Mouse (Mus musculus): ENCODE measurements at regions not wholly inside any gene's neighbourhood (a gene's known extent, or its start where the extent isn't known, plus 50 kb on each side); places are given as distances from the start of the nearest gene placed in this dataset.

DNA sequence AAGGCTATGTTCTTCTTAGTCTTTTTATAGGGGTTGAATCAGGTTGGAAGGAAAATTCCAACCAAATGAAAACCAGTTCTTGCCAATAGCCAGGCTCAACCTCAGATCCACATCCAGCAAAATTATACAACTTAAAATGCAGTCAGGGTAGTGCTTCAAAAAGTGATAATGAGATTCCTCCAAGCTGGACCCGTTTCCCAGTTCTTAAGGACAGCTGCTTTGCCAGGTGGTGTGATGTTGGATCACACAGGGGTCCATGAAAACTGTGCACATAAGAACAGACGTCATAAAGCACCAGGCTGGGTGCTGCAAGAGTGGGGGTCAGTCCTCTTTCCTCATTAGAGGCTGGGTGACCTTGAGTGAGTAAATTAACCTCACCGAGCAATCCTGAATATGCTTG lies 253.9 kb downstream of the Qdpr start:
- Histone ChIP-seq H3K4me3 (no peak overlapping the region), H3K27me3 (no peaks in the 10 kb centered on the region), H3K36me3 (no peaks in the 10 kb centered on the region), H3K4me2 (no peak overlapping the region), H3K4me1 (no peaks in the 10 kb centered on the region), H3K9ac (no peak overlapping the region), H3K27ac (no peak overlapping the region), H3K9me3 (no peaks in the 10 kb centered on the region)
- ATAC-seq (ENCODE audit: insufficient number of reproducible peaks, low FRiP score, low TSS enrichment, low read depth): no peak
- WGBS: 26% methylated on average over 3 of the region's 3 CpGs

DNA sequence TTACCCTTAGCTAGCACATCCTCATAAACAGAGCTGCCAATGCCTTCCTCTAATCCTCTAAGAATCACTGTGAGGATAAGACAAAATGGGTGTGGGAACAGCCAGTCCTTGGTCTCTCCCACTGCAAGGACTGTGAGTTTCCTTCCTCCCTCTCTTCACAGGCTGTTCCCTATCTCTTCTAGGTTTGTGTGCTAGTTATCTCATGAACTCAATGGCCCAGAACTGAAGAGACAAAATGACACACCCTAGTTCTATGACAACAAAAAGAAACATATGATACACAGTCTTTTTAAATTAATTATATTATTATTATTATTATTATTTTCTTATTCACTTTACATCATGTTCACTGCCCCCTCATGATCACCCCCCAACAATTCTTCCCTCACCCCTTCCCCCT lies 257.7 kb downstream of the Qdpr start:
- Histone ChIP-seq H3K27ac (no peak overlapping the region), H3K4me3 (no peak overlapping the region), H3K36me3 (no peaks in the 10 kb centered on the region), H3K4me2 (no peak overlapping the region), H3K27me3 (no peaks in the 10 kb centered on the region), H3K9ac (no peak overlapping the region), H3K9me3 (no peaks in the 10 kb centered on the region), H3K4me1 (no peaks in the 10 kb centered on the region)
- ATAC-seq (ENCODE audit: insufficient number of reproducible peaks, low FRiP score, low TSS enrichment, low read depth): no peak

DNA sequence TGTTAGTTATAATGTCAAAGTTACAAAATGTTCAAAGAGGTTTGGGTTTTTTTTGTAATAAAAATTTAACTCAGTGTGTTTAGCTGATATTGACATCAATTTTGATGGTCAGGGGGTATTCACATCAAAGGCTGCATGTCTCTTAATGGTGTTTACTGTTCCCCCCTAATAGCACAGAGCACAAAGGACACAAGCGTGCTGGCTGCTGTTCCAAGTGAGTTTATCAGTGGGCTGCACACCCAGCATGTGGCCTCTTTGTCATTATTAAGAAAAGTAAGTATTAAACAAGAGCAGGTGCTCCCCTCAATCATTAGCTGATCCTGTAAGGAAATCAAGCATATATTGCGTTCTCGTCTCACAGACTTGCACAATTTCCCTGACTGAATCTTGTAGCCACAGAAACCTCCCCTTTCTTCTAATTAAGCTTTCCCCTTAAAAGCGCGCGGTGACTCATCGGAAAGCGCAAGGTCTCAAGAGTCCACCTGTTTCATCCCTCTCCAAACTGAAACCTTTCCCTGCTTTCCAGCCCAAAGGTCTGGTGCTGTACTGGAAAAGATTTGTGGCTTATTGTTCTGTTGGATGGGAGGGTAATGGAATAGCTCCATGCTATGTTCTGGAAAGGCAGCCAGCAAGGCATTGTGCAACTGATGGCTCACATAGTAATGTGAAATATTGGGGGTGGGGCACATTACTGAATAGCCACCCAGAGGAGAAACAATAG lies 276.8 kb downstream of the Qdpr start:
- H3K4me1 ChIP-seq: no peaks in the 10 kb centered on the region
- no peak overlapping the region for H3K4me2 ChIP-seq
- H3K9me3 ChIP-seq: no peaks in the 10 kb centered on the region
- no peak overlapping the region for H3K27ac ChIP-seq
- no peaks in the 10 kb centered on the region for H3K27me3 ChIP-seq
- no peak overlapping the region for H3K9ac ChIP-seq
- no peak overlapping the region for H3K4me3 ChIP-seq
- WGBS: 57% methylated on average over 8 of the region's 8 CpGs
- ATAC-seq (ENCODE audit: insufficient number of reproducible peaks, low FRiP score, low TSS enrichment, low read depth): no peak
- no peaks in the 10 kb centered on the region for H3K36me3 ChIP-seq

DNA sequence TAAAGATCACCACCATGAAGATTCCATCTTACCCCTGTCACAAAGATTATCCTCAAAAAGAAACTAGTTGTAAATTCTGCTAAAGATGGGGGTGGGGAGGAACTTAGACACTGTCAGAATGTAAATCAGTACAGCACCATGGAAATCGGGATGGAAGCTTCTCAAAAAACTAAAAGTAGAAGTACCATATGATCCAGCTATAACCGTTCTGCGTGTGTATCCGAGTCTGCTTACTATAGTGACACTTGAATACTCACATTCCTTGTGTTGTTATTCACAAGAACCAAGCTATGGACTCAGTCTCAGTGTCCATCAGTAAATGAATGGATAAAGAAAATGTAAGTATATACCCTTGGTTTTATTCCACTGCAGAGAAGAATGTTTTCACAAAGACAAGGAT lies 290.8 kb downstream of the Qdpr start:
- Histone ChIP-seq H3K9ac (no peak overlapping the region), H3K27ac (no peak overlapping the region), H3K36me3 (no peaks in the 10 kb centered on the region), H3K4me2 (no peak overlapping the region), H3K9me3 (no peaks in the 10 kb centered on the region), H3K27me3 (no peaks in the 10 kb centered on the region), H3K4me1 (no peaks in the 10 kb centered on the region), H3K4me3 (no peak overlapping the region)
- WGBS: 90% methylated on average over 4 of the region's 4 CpGs
- no peak for ATAC-seq (ENCODE audit: insufficient number of reproducible peaks, low FRiP score, low TSS enrichment, low read depth)

DNA sequence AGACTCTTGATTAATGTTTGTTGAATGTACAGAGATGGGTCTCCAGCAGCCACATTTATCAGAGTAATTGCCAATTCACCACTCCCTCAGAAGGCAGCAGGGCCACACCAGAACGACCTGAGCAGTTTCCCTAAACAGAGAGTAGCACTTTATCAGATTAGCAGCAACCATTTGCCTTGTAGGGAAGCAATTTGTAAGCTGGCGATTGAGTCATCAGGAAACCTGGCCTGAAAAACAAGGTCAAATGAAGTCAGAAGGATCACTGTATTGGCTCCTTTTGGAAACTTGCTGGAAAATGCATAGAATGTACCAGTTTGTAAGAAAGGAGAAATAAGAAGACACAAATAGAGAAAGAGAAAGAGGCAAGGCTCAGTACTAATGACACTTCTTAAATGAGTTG lies 295.1 kb downstream of the Qdpr start:
- H3K9me3 ChIP-seq: no peaks in the 10 kb centered on the region
- ATAC-seq (ENCODE audit: insufficient number of reproducible peaks, low FRiP score, low TSS enrichment, low read depth): no peak
- no peak overlapping the region for H3K9ac ChIP-seq
- H3K36me3 ChIP-seq: no peaks in the 10 kb centered on the region
- H3K4me3 ChIP-seq: no peak overlapping the region
- no peaks in the 10 kb centered on the region for H3K27me3 ChIP-seq
- H3K4me2 ChIP-seq: no peak overlapping the region
- H3K27ac ChIP-seq: no peak overlapping the region
- 28% methylated on average over 2 of the region's 2 CpGs for WGBS
- H3K4me1 ChIP-seq: no peaks in the 10 kb centered on the region

DNA sequence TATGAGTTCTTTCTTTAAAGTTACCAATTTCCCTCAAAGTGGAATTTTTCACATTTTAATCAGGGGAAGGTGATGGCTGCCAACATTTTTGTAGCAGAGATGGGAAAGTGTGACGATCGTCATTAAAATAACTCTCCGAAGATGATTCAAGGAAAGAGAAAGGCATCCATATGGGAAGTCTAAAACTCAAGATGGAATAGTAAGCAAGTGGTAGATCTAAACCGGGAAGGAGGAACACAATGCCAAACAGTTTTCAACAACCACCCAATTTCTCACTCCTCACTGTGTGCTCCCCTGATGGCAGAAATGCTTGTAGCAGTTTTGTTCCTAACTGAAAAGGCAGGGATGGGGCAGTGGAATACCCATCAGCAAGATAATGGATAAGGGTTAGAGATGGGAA lies 305.9 kb downstream of the Qdpr start:
- no peak for ATAC-seq (ENCODE audit: insufficient number of reproducible peaks, low FRiP score, low TSS enrichment, low read depth)
- Histone ChIP-seq H3K9ac (no peak overlapping the region), H3K36me3 (no peaks in the 10 kb centered on the region), H3K4me3 (no peak overlapping the region), H3K27ac (no peak overlapping the region), H3K27me3 (no peaks in the 10 kb centered on the region), H3K9me3 (no peaks in the 10 kb centered on the region), H3K4me2 (no peak overlapping the region), H3K4me1 (no peaks in the 10 kb centered on the region)
- 86% methylated on average over 4 of the region's 4 CpGs for WGBS

DNA sequence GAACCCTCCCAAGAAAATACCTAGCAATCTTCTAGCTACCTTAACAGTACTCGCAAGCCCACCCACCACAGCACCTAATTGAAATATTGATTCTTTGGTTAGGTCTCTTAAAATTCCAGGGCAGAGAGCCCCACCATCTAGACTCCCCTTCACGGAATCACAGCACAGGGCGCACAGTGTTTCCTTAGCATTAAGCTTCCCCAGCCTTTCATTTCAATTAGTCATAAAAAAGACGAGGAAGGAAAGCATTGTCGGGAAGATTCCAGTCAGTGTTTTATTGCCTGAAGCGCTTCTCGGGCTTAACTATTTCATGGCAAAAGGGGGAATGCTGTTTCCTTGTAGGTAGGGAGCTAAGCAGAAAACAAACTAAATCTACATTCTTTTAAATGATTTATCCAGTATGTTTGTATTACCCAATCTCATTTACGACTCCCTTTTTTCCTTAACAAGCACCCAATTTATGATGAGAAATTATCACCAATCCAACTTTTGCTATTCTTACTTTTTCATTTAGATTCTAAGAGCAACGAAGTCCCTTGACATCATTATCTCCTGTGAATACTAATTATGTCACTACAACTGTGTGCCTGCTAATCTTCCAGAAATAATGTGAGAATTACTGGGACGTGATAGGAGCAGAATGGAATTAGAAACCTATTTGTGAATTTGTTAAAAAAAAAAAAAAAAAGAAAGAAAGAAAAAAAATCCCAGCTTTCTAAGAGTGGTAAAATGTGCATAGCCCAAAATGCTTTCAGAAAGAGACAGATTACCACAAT lies 312.6 kb downstream of the Qdpr start:
- no peak overlapping the region for H3K4me2 ChIP-seq

DNA sequence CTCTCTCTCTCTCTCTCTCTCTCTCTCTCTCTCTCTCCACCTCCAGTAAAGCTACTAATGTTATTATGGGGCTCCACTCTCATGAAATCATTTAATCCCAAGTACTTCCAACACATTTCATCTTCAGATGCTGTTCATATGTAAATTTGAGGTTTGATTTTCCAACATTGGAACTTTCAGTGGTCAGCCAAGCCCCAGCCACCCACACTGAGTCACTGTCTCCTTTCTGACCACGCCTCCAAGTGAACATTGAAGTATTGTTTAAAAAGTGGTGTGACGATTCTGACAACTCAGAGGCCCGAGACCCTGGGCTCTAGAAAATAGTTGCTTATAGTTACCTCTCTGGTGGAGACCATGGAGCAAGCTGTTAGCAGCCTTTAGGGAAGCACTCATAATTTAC lies 313.3 kb downstream of the Qdpr start:
- Histone ChIP-seq H3K36me3 (no peaks in the 10 kb centered on the region), H3K9ac (no peak overlapping the region), H3K4me2 (no peak overlapping the region), H3K4me1 (peaks cover 7% of the 10 kb centered on the region; the same call in 1 of the 2 replicates), H3K9me3 (no peaks in the 10 kb centered on the region), H3K27ac (no peak overlapping the region), H3K4me3 (no peak overlapping the region), H3K27me3 (no peaks in the 10 kb centered on the region)
- 56% methylated on average over 3 of the region's 3 CpGs for WGBS
- no peak for ATAC-seq (ENCODE audit: insufficient number of reproducible peaks, low FRiP score, low TSS enrichment, low read depth)

More for the DNA sequence above, 312.6 kb downstream of the Qdpr start:
- Histone ChIP-seq H3K27ac (no peak overlapping the region), H3K36me3 (no peaks in the 10 kb centered on the region), H3K4me1 (peaks cover 7% of the 10 kb centered on the region; the same call in 1 of the 2 replicates), H3K9ac (no peak overlapping the region), H3K9me3 (no peaks in the 10 kb centered on the region), H3K27me3 (no peaks in the 10 kb centered on the region), H3K4me3 (no peak overlapping the region)
- WGBS: 31% methylated on average over 10 of the region's 10 CpGs
- no peak for ATAC-seq (ENCODE audit: insufficient number of reproducible peaks, low FRiP score, low TSS enrichment, low read depth)

DNA sequence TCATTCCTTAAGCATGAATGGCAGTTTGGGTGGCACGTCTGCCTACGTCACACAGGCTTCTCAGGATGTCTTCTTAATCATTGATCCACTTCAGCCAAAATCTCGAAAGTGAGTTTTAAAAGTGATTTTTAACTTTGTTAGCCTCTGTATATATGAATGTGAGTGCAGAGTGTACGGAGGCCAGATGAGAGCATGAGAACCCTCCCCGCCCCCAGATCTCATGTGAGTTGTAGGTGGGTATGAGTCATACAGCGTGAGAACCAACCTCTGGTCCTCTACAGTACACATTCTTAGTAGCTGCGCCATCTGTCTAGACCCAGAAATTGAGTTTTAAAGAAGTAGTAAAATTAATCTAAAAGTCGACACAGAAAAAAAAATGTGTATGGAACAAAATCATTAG lies 322.1 kb downstream of the Qdpr start:
- no peak overlapping the region for H3K4me2 ChIP-seq
- H3K4me3 ChIP-seq: no peak overlapping the region
- H3K27ac ChIP-seq: no peak overlapping the region
- no peaks in the 10 kb centered on the region for H3K9me3 ChIP-seq
- H3K9ac ChIP-seq: no peak overlapping the region
- H3K36me3 ChIP-seq: no peaks in the 10 kb centered on the region
- H3K27me3 ChIP-seq: no peaks in the 10 kb centered on the region
- 74% methylated on average over 8 of the region's 8 CpGs for WGBS
- no peaks in the 10 kb centered on the region for H3K4me1 ChIP-seq
- no peak for ATAC-seq (ENCODE audit: insufficient number of reproducible peaks, low FRiP score, low TSS enrichment, low read depth)

DNA sequence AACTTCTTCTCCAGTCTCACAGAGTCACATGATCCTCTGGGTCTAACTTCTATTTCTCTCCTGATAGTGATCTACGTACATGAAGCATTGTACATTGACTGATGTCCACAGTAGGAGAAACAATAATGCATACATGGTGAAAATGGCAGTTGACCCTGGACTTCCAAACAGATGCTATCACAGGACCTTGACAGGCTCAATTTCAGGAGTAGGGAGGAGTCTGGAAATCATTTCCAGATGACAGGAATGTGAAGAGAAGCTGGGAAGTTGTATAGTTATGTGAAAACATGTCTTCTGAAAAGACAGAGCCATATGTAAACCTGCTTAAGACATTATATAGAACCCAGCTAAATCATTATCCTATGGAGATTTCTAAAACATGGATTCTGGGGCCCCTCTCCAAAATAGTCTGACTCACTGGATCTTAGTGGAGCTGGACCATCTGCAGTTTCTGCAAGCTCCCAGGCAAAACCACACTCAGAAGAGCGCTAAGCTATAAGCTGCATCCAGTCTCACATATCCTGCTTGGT lies 322.3 kb upstream of the Ldb2 start:
- H3K4me2 ChIP-seq: no peak overlapping the region
- H3K9me3 ChIP-seq: no peaks in the 10 kb centered on the region
- WGBS: 70% methylated on average over 2 of the region's 2 CpGs
- ATAC-seq (ENCODE audit: insufficient number of reproducible peaks, low FRiP score, low TSS enrichment, low read depth): no peak
- no peak overlapping the region for H3K27ac ChIP-seq
- no peaks in the 10 kb centered on the region for H3K27me3 ChIP-seq
- H3K4me3 ChIP-seq: no peak overlapping the region
- H3K9ac ChIP-seq: no peak overlapping the region
- H3K36me3 ChIP-seq: no peaks in the 10 kb centered on the region
- H3K4me1 ChIP-seq: peaks cover 2% of the 10 kb centered on the region; the same call in 1 of the 2 replicates

DNA sequence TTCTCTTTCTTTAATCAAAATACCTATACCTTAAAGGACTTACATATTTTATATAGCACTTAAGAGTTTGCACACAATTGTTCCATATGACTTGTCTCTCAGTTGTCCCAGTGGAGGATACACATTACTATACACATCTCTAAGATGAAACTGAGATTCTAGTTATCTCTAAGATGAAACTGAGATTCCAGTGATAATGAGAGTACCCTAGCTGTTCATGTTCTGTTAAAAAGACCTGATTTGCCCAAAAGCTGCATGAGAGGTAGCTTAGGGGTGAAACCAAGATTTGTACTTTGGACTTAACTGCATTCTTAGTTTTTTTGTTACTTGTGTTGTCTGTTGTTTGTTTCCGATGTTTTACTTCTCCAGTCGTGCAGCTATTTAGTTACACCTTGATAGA lies 320.3 kb upstream of the Ldb2 start:
- H3K9ac ChIP-seq: no peak overlapping the region
- no peaks in the 10 kb centered on the region for H3K27me3 ChIP-seq
- H3K4me3 ChIP-seq: no peak overlapping the region
- no peak overlapping the region for H3K27ac ChIP-seq
- 99% methylated on average over 2 of the region's 2 CpGs for WGBS
- H3K4me1 ChIP-seq: peaks cover 6% of the 10 kb centered on the region
- no peaks in the 10 kb centered on the region for H3K36me3 ChIP-seq
- ATAC-seq (ENCODE audit: insufficient number of reproducible peaks, low FRiP score, low TSS enrichment, low read depth): no peak
- no peak overlapping the region for H3K4me2 ChIP-seq
- H3K9me3 ChIP-seq: no peaks in the 10 kb centered on the region

DNA sequence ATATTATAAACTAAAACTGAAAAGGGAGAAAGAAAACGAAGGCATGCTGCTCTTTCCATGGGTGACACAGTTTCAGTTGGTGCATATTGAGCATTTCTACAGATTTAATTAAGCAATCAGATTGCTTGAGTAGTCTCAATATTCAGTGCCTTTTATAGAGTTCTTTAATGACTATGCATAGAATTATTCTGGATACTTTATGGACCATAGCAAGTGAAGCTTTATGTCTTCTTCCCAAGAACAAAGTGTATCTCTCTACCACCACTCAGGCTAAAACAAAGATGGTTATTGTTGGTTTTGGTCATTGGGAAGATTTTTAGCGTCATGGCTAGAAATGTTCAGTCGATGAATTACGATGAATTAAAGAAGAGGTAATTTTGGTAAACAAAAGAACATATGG lies 311.8 kb upstream of the Ldb2 start:
- H3K4me2 ChIP-seq: no peak overlapping the region
- no peaks in the 10 kb centered on the region for H3K27me3 ChIP-seq
- no peak overlapping the region for H3K9ac ChIP-seq
- H3K4me3 ChIP-seq: no peak overlapping the region
- no peak for ATAC-seq (ENCODE audit: insufficient number of reproducible peaks, low FRiP score, low TSS enrichment, low read depth)
- H3K4me1 ChIP-seq: peaks cover 4% of the 10 kb centered on the region
- no peaks in the 10 kb centered on the region for H3K9me3 ChIP-seq
- no peaks in the 10 kb centered on the region for H3K36me3 ChIP-seq
- H3K27ac ChIP-seq: no peak overlapping the region
- WGBS: 80% methylated on average over 4 of the region's 4 CpGs
